22 mouse cellular contexts compared by ENCODE assay signal in genomic region chr12:31215003-31215402, GRCm38 (mm10). TPM values are rescaled to one million over a fixed set of nuclear protein-coding genes. Genes with fewer than 3 reads are reported as not detected.
"Had no signal": no experiment of that assay in that cellular context is flagged by ENCODE, and none has a peak within 500 bp of the region (broad histone marks: within the 10 kb centered on the region; RNA-seq: fewer than 3 reads in every experiment).

No protein-coding gene starts in this region.

- H3K27me3 ChIP-seq: liver, embryonic 13.5 days; lung, embryonic 15.5 days; megakaryocyte, embryonic 14.5 days; midbrain, embryonic 12.5 days; neural tube, embryonic 13.5 days had no signal

- H3K36me3 ChIP-seq: liver, embryonic 13.5 days; lung, embryonic 15.5 days; midbrain, embryonic 12.5 days; neural tube, embryonic 13.5 days had no signal

- H3K4me3 ChIP-seq: liver, embryonic 13.5 days; lung, embryonic 15.5 days; megakaryocyte, embryonic 14.5 days; midbrain, embryonic 12.5 days; neural tube, embryonic 13.5 days had no signal

- ATAC-seq: liver, postnatal 0 days; midbrain, embryonic 16.5 days had no signal

- DNase-seq: kidney, adult 11 months; kidney, adult 9 months; kidney, postnatal 36 days; layer of hippocampus, postnatal 36 days; liver; liver, embryonic 13.5 days; liver, postnatal 0 days; lung, postnatal 14 days; retina, postnatal 1 day; thymus, postnatal 4 days had no signal

- H3K4me1 ChIP-seq: liver, embryonic 13.5 days; megakaryocyte, embryonic 14.5 days; midbrain, embryonic 12.5 days had no signal

- H3K4me2 ChIP-seq: liver, embryonic 13.5 days; lung, embryonic 15.5 days; midbrain, embryonic 12.5 days; neural tube, embryonic 13.5 days had no signal

- H3K27ac ChIP-seq: liver, embryonic 13.5 days; lung, embryonic 15.5 days; macrophage; midbrain, embryonic 12.5 days; neural tube, embryonic 13.5 days had no signal

- H3K9ac ChIP-seq: liver, embryonic 13.5 days; liver, postnatal 0 days; lung, embryonic 15.5 days; midbrain, embryonic 12.5 days; neural tube, embryonic 13.5 days had no signal

- H3K9me3 ChIP-seq: liver, embryonic 13.5 days; lung, embryonic 15.5 days; megakaryocyte, embryonic 14.5 days; midbrain, embryonic 12.5 days; neural tube, embryonic 13.5 days had no signal

RNA-seq across cellular contexts. Expression of gene Gm6993, which starts 25.6 kb away (rescaled TPM):
- total RNA-seq: layer of hippocampus, adult 8-10 months; layer of hippocampus, postnatal 36 days; left cerebral cortex, adult 8-10 months; left cerebral cortex, postnatal 25 days had no signal
- polyA plus RNA-seq: intestine, embryonic 14.5 days; liver, embryonic 13.5 days; liver, postnatal 0 days; lung, embryonic 15.5 days; macrophage; midbrain, embryonic 12.5 days; midbrain, embryonic 16.5 days; neural tube, embryonic 13.5 days; spleen, adult 2 months; stomach, embryonic 16.5 days had no signal
